Mouse (Mus musculus): ENCODE results near the gene Lrp6.

Lrp6 gene

DNA sequence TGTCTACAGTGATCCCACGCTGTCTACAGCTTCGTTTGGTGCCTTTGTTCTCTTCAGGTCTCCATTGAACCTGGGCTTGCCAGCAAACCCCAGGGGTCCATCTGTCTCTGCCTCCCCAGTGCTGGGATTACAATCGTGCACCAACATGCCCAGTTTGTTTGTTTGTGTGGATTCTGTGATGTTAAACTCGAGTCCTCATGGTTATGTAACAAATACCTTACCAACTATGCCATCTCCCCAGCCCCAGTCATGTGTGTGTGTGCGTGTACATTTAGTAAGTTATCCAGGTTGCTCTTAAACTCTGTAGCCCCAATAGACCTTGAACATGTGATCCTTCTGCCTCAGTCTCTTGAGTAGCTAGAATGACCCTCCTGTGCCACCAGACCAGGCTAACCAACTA lies 19.5 kb upstream of the Lrp6 start:
- Histone ChIP-seq H3K4me1 (replicated peaks; ENCODE audit: low read depth, low read length) (peaks cover 7% of the 10 kb centered on the region), H3K27me3 (ENCODE audit: insufficient read depth, low read length) (no peaks in the 10 kb centered on the region), H3K4me3 (replicated peaks; ENCODE audit: low read length) (no peak overlapping the region), H3K36me3 (ENCODE audit: insufficient read depth, low read length) (no peaks in the 10 kb centered on the region), H3K9me3 (ENCODE audit: low read length) (no peaks in the 10 kb centered on the region)
- TF ChIP-seq POU5F1 (IDR thresholded peaks at IDR 0.05; ENCODE audit: borderline replicate concordance, low read length), result no peak
- TF ChIP-seq CTCF (conservative IDR thresholded peaks at IDR 0.05; ENCODE audit: low read length), result no peak
- TF ChIP-seq NANOG (IDR thresholded peaks at IDR 0.05; ENCODE audit: borderline replicate concordance, low read length), result no peak

DNA sequence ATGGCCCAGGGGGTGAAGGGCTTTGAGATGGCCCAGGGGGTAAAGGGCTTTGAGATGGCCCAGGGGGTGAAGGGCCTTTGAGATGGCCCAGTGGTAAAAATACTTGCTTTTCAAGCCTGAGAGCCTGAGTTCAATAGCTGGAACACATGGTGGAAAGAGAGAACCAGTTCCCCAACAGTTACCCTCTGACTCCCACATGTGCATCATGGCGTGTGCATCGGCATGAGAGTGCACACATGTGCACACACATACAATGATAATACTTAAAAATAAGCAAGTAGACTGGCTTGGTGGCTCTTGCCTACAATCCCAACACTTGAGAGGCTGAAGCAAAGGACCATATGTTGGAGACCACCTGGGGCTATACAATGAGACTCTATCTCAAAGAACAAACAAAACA lies 17.9 kb upstream of the Lrp6 start:
- TF ChIP-seq POU5F1 (IDR thresholded peaks at IDR 0.05; ENCODE audit: borderline replicate concordance, low read length) (no peak), NANOG (IDR thresholded peaks at IDR 0.05; ENCODE audit: borderline replicate concordance, low read length) (no peak), CTCF (conservative IDR thresholded peaks at IDR 0.05; ENCODE audit: low read length) (no peak)
- H3K36me3 ChIP-seq (ENCODE audit: insufficient read depth, low read length), result no peaks in the 10 kb centered on the region
- H3K27me3 ChIP-seq (ENCODE audit: insufficient read depth, low read length), result no peaks in the 10 kb centered on the region
- H3K4me1 ChIP-seq (replicated peaks; ENCODE audit: low read depth, low read length), result peaks cover 15% of the 10 kb centered on the region
- no peaks in the 10 kb centered on the region for H3K9me3 ChIP-seq (ENCODE audit: low read length)
- no peak overlapping the region for H3K4me3 ChIP-seq (replicated peaks; ENCODE audit: low read length)

GRCm38 (mm10) chr6:134582110-134582509 lies 15.3 kb upstream of the Lrp6 start:
- no peaks in the 10 kb centered on the region for H3K27me3 ChIP-seq (ENCODE audit: insufficient read depth, low read length)
- H3K4me1 ChIP-seq (replicated peaks; ENCODE audit: low read depth, low read length), result peaks cover 40% of the 10 kb centered on the region
- no peaks in the 10 kb centered on the region for H3K36me3 ChIP-seq (ENCODE audit: insufficient read depth, low read length)
- TF ChIP-seq POU5F1 (IDR thresholded peaks at IDR 0.05; ENCODE audit: borderline replicate concordance, low read length), result no peak
- no peak for TF ChIP-seq CTCF (conservative IDR thresholded peaks at IDR 0.05; ENCODE audit: low read length)
- TF ChIP-seq NANOG (IDR thresholded peaks at IDR 0.05; ENCODE audit: borderline replicate concordance, low read length), result no peak
- H3K9me3 ChIP-seq (ENCODE audit: low read length), result no peaks in the 10 kb centered on the region
- no peak overlapping the region for H3K4me3 ChIP-seq (replicated peaks; ENCODE audit: low read length)

- Histone ChIP-seq H3K36me3 (ENCODE audit: insufficient read depth, low read length) (no peaks in the 10 kb centered on the region), H3K27me3 (ENCODE audit: insufficient read depth, low read length) (no peaks in the 10 kb centered on the region), H3K4me3 (replicated peaks; ENCODE audit: low read length) (no peak overlapping the region), H3K4me1 (replicated peaks; ENCODE audit: low read depth, low read length) (peaks cover 43% of the 10 kb centered on the region), H3K9me3 (ENCODE audit: low read length) (no peaks in the 10 kb centered on the region)
- TF ChIP-seq POU5F1 (IDR thresholded peaks at IDR 0.05; ENCODE audit: borderline replicate concordance, low read length), result no peak
These were observed 12.7 kb upstream of the Lrp6 start for GRCm38 (mm10) chr6:134579506-134579905.

GRCm38 (mm10) chr6:134578039-134578438 lies 11.3 kb upstream of the Lrp6 start:
- H3K4me1 ChIP-seq (replicated peaks; ENCODE audit: low read depth, low read length), result peaks cover 43% of the 10 kb centered on the region
- no peaks in the 10 kb centered on the region for H3K9me3 ChIP-seq (ENCODE audit: low read length)
- no peaks in the 10 kb centered on the region; the same call in 1 of the 2 replicates for H3K27me3 ChIP-seq (ENCODE audit: insufficient read depth, low read length)
- no peak overlapping the region for H3K4me3 ChIP-seq (replicated peaks; ENCODE audit: low read length)
- TF ChIP-seq NANOG (IDR thresholded peaks at IDR 0.05; ENCODE audit: borderline replicate concordance, low read length) (peak; percentile 18; the same call in 1 of the 2 replicates), CTCF (conservative IDR thresholded peaks at IDR 0.05; ENCODE audit: low read length) (no peak)
- H3K36me3 ChIP-seq (ENCODE audit: insufficient read depth, low read length), result no peaks in the 10 kb centered on the region

GRCm38 (mm10) chr6:134575288-134575741 lies 8.6 kb upstream of the Lrp6 start:
- no peaks in the 10 kb centered on the region for H3K36me3 ChIP-seq (ENCODE audit: insufficient read depth, low read length)
- H3K4me3 ChIP-seq (replicated peaks; ENCODE audit: low read length), result no peak overlapping the region
- TF ChIP-seq POU5F1 (IDR thresholded peaks at IDR 0.05; ENCODE audit: borderline replicate concordance, low read length) (no peak), NANOG (IDR thresholded peaks at IDR 0.05; ENCODE audit: borderline replicate concordance, low read length) (no peak), CTCF (conservative IDR thresholded peaks at IDR 0.05; ENCODE audit: low read length) (no peak)
- 0 out of 2 replicates have a peak, but pooled peaks cover 5% of the 10 kb centered on the region for H3K9me3 ChIP-seq (ENCODE audit: low read length)
- H3K27me3 ChIP-seq (ENCODE audit: insufficient read depth, low read length), result no peaks in the 10 kb centered on the region; the same call in 1 of the 2 replicates
- peaks cover 35% of the 10 kb centered on the region for H3K4me1 ChIP-seq (replicated peaks; ENCODE audit: low read depth, low read length)

DNA sequence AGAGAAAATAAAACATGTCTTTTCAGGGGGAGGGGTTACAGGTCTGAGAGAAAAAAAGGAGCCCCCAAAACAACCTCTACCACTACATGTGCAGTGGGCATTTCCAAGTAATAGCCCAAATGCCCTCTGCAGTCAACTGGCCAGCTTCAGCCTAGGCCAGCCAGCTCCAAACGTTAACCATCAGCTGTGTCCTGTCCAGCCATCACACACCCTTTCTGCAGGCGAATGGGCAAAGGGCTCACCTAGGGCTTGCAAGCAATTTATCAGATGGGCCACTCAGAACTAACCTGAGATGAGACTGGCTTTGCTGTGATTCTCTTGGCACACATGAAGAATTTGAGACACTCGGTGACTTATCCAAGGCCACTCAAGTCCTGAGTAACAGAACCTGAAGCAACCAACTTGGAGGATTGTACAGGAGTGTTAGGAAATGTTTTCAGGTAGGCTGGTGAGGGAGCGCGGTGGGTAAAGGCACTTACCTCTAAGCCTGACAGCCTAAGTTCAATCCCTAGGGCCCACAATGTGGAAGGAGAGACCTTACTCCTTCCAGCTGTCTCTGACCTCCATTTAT lies 1.3 kb upstream of the Lrp6 start:
- TF ChIP-seq CTCF (conservative IDR thresholded peaks at IDR 0.05; ENCODE audit: low read length) (no peak), POU5F1 (IDR thresholded peaks at IDR 0.05; ENCODE audit: borderline replicate concordance, low read length) (no peak), NANOG (IDR thresholded peaks at IDR 0.05; ENCODE audit: borderline replicate concordance, low read length) (no peak)
- 0 out of 2 replicates have a peak, but pooled peaks cover 5% of the 10 kb centered on the region for H3K9me3 ChIP-seq (ENCODE audit: low read length)
- peaks cover 25% of the 10 kb centered on the region for H3K4me1 ChIP-seq (replicated peaks; ENCODE audit: low read depth, low read length)
- no peaks in the 10 kb centered on the region; the same call in none of the 2 replicates for H3K27me3 ChIP-seq (ENCODE audit: insufficient read depth, low read length)
- no peaks in the 10 kb centered on the region for H3K36me3 ChIP-seq (ENCODE audit: insufficient read depth, low read length)
- H3K4me3 ChIP-seq (replicated peaks; ENCODE audit: low read length), result no peak overlapping the region

DNA sequence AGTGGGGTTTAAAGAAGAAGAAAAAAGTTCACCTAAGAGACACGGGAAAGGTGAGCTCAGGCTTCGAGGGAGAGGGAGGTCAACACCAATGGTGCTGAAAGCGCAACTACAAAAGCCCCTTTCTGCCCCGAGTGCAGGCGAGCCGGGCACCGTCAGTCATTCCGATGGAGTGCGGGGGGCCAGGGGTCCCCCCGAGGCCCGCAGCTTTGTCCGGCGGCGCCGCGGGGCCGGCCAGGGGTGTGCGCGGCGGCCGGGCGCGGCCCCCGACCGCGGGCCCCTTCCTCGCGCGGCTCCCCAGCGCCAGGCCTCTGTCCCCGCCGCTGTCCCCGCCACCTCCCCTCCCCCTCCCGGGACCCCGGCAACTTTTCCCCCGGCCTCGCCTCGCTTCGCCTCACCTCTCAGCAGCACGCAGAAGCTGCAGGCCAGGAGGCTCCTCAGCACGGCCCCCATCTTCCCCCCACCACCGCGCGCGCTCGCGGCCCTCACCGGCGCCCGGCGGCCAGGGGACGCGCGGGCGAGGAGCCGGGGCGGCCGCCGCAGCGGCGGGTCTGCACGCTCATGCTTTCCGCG lies 432 bp downstream of the Lrp6 start:
- peaks cover 34% of the 10 kb centered on the region for H3K4me1 ChIP-seq (replicated peaks; ENCODE audit: low read depth, low read length)
- H3K4me3 ChIP-seq (replicated peaks; ENCODE audit: low read length), result peak overlapping the region; percentile 84
- no peaks in the 10 kb centered on the region for H3K36me3 ChIP-seq (ENCODE audit: insufficient read depth, low read length)
- 0 out of 2 replicates have a peak, but pooled peaks cover under 1% of the 10 kb centered on the region for H3K9me3 ChIP-seq (ENCODE audit: low read length)
- no peak for TF ChIP-seq NANOG (IDR thresholded peaks at IDR 0.05; ENCODE audit: borderline replicate concordance, low read length)
- no peak for TF ChIP-seq CTCF (conservative IDR thresholded peaks at IDR 0.05; ENCODE audit: low read length)
- TF ChIP-seq POU5F1 (IDR thresholded peaks at IDR 0.05; ENCODE audit: borderline replicate concordance, low read length), result no peak
- H3K27me3 ChIP-seq (ENCODE audit: insufficient read depth, low read length), result no peaks in the 10 kb centered on the region; the same call in none of the 2 replicates
